Mouse (Mus musculus) heart, postnatal 0 days (tissue): ENCODE results near the gene Dpagt1.

Source experiments
- CTCF ChIP-seq: IDR thresholded peaks from 2 replicates; pipeline ENCODE4 v1.5.1; 2016; ENCODE audit warnings: antibody characterized with exemption, control low read depth, low read depth
- EP300 ChIP-seq: IDR thresholded peaks from 2 replicates; pipeline ENCODE4 v1.6.1; 2016; ENCODE audit warnings: antibody characterized with exemption, low read depth

GRCm38 (mm10) chr9:44287003-44287400 lies 38.8 kb upstream of the Dpagt1 start:
- TF ChIP-seq CTCF (no peak), EP300 (no peak)
